Mouse (Mus musculus) brown adipose tissue, adult 24 weeks (tissue): ENCODE data around the gene Zfp449. TPM values are rescaled to one million over a fixed set of nuclear protein-coding genes. Genes with fewer than 3 reads are reported as not detected.
A peak's percentile ranks its signal among the peaks of the same experiment; 100 is the strongest.
"Not testable (repeated sequence)": the region's sequence is repeated elsewhere in the genome, so short reads cannot be mapped to it uniquely, and the experiment has no call there.

Experiments used
- H3K27ac ChIP-seq: fragments of 200-500 bp; replicated peaks from 2 replicates; pipeline ENCODE4 v1.5.1; 2012; ENCODE audit warnings: low read depth, mild to moderate bottlenecking, low read length
- H3K4me1 ChIP-seq: fragments of 200-500 bp; 2 replicates; pipeline ENCODE4 v1.6.1; 2012; ENCODE audit warnings: low read length, mixed read lengths; ENCODE audit not compliant: control insufficient read depth, insufficient read depth, insufficient read length
- H3K4me3 ChIP-seq: fragments of 200-500 bp; 2 replicates; pipeline ENCODE4 v1.5.1; 2012; ENCODE audit warnings: low read depth, mild to moderate bottlenecking, low read length, moderate library complexity; ENCODE audit not compliant: insufficient read depth
- polyA plus RNA-seq: library from polyadenylated mRNA; stranded (reverse); fragments of >200 nt; gene quantifications from 2 replicates; pipeline ENCODE4 v1.2.4, GENCODE M21; 2012; ENCODE audit not compliant: missing spikeins, insufficient read depth, insufficient read length

Zfp449 gene
- 2.7 and 2.8 TPM in 2 replicates for polyA plus RNA-seq

- H3K4me3 ChIP-seq: peak within 1 kb of the TSS; percentile 91
- H3K27ac ChIP-seq: peak within 1 kb of the TSS; percentile 45
- H3K4me1 ChIP-seq: no peaks in the 10 kb centered on the region
Observed at GRCm38 (mm10) chrX:56346176-56346931, at the start of gene Zfp449. Gene Zfp449 (plus strand): TSS chrX:56346400.

GRCm38 (mm10) chrX:56307597-56307996, 38.6 kb upstream of the Zfp449 start:
- no peak overlapping the region for H3K4me3 ChIP-seq
- H3K4me1 ChIP-seq: no peaks in the 10 kb centered on the region
- H3K27ac ChIP-seq: no peak overlapping the region; the same call in 1 of the 2 replicates

- no peak overlapping the region for H3K4me3 ChIP-seq
- H3K27ac ChIP-seq: no peak overlapping the region
Observed at GRCm38 (mm10) chrX:56312813-56313212, 33.4 kb upstream of the Zfp449 start.

GRCm38 (mm10) chrX:56322096-56322495, 24.1 kb upstream of the Zfp449 start:
- peak overlapping the region; percentile 88 for H3K27ac ChIP-seq
- H3K4me1 ChIP-seq: no peaks in the 10 kb centered on the region
- no peak overlapping the region for H3K4me3 ChIP-seq

More at GRCm38 (mm10) chrX:56312813-56313212, 33.4 kb upstream of the Zfp449 start:
- H3K4me1 ChIP-seq: no peaks in the 10 kb centered on the region

GRCm38 (mm10) chrX:56322731-56323130, 23.5 kb upstream of the Zfp449 start:
- peak overlapping the region; percentile 88 for H3K27ac ChIP-seq
- no peak overlapping the region for H3K4me3 ChIP-seq
- no peaks in the 10 kb centered on the region for H3K4me1 ChIP-seq

GRCm38 (mm10) chrX:56332046-56332445, 14.2 kb upstream of the Zfp449 start:
- Histone ChIP-seq H3K27ac (no peak overlapping the region), H3K4me3 (no peak overlapping the region)

GRCm38 (mm10) chrX:56340305-56340704, 5.9 kb upstream of the Zfp449 start:
- H3K27ac ChIP-seq: no peak overlapping the region
- H3K4me3 ChIP-seq: no peak overlapping the region
- no peaks in the 10 kb centered on the region for H3K4me1 ChIP-seq

More at GRCm38 (mm10) chrX:56332046-56332445, 14.2 kb upstream of the Zfp449 start:
- H3K4me1 ChIP-seq: no peaks in the 10 kb centered on the region

GRCm38 (mm10) chrX:56342921-56343320, 3.3 kb upstream of the Zfp449 start:
- no peak overlapping the region for H3K27ac ChIP-seq
- no peaks in the 10 kb centered on the region for H3K4me1 ChIP-seq
- H3K4me3 ChIP-seq: no peak overlapping the region

- Histone ChIP-seq H3K27ac (no peak overlapping the region), H3K4me3 (peak overlapping the region; percentile 91; the same call in 1 of the 2 replicates), H3K4me1 (no peaks in the 10 kb centered on the region)
Observed at GRCm38 (mm10) chrX:56346932-56347253, 693 bp downstream of the Zfp449 start.

- H3K27ac ChIP-seq, H3K4me1 ChIP-seq: not testable (repeated sequence)
- peak within 1 kb of the TSS; percentile 52 for H3K4me3 ChIP-seq
Observed at GRCm38 (mm10) chrX:56374431-56375128, 28.4 kb downstream of the Zfp449 start, which contains the start of gene Smim10l2a. Gene Smim10l2a (plus strand): TSS chrX:56374586.

- no peaks in the 10 kb centered on the region for H3K4me1 ChIP-seq
- no peak overlapping the region for H3K4me3 ChIP-seq
- H3K27ac ChIP-seq: no peak overlapping the region
Observed at GRCm38 (mm10) chrX:56380852-56381251, 34.7 kb downstream of the Zfp449 start.

GRCm38 (mm10) chrX:56384142-56384541, 37.9 kb downstream of the Zfp449 start:
- Histone ChIP-seq H3K4me1 (no peaks in the 10 kb centered on the region), H3K4me3 (no peak overlapping the region), H3K27ac (no peak overlapping the region)

- Histone ChIP-seq H3K4me3 (no peak overlapping the region), H3K4me1 (no peaks in the 10 kb centered on the region), H3K27ac (no peak overlapping the region)
Observed at GRCm38 (mm10) chrX:56404646-56405045, 58.4 kb downstream of the Zfp449 start.

- Histone ChIP-seq H3K4me3 (no peak overlapping the region), H3K27ac (no peak overlapping the region), H3K4me1 (no peaks in the 10 kb centered on the region)
Observed at GRCm38 (mm10) chrX:56405482-56405881, 59.3 kb downstream of the Zfp449 start.

GRCm38 (mm10) chrX:56406128-56406527, 59.9 kb downstream of the Zfp449 start:
- H3K27ac ChIP-seq: no peak overlapping the region
- H3K4me1 ChIP-seq: no peaks in the 10 kb centered on the region
- H3K4me3 ChIP-seq: no peak overlapping the region
